9 mouse cellular contexts compared by ENCODE assay signal in genomic region chr5:73993538-73993937, GRCm38 (mm10).
DNase-seq lines count a peak whose midpoint lies in the region; ATAC-seq and TF ChIP-seq lines count a peak whose summit lies in the region.
"Had no signal": no experiment of that assay in that cellular context is flagged by ENCODE, and none has a peak within 500 bp of the region (broad histone marks: within the 10 kb centered on the region; RNA-seq: fewer than 3 reads in every experiment).

No protein-coding gene starts in this region.

- no peaks in the 10 kb centered on the region for H3K9me3 ChIP-seq in heart, embryonic 16.5 days (replicated peaks; ENCODE audit: control insufficient read depth, low read length)

- no peak overlapping the region for H3K4me2 ChIP-seq in heart, embryonic 16.5 days (ENCODE audit: low read depth, low read length)

- 78% methylated on average over 4 of the region's 4 CpGs for WGBS in heart, embryonic 16.5 days

- intact Hi-C loops in left cerebral cortex, adult 2 months (cut with DNase I), result loop anchor here (5.0 kb wide), 1 partner anchor 284 kb away; no protein-coding TSS in a partner anchor
- intact Hi-C loops in left cerebral cortex, postnatal 14 days (cut with DNase I), result loop anchor here (5.0 kb wide), 1 partner anchor 284 kb away; no protein-coding TSS in a partner anchor

- H3K36me3 ChIP-seq in heart, embryonic 16.5 days (ENCODE audit: control insufficient read depth, insufficient read depth), result no peaks in the 10 kb centered on the region

- no peak overlapping the region for H3K27ac ChIP-seq in left cerebral cortex, adult 2 months
- no peak overlapping the region for H3K27ac ChIP-seq in heart, embryonic 16.5 days (ENCODE audit: low read length)
- H3K27ac ChIP-seq: macrophage had no signal

- peak; percentile 50 to 83 for DNase-seq in adrenal gland, adult (ENCODE audit: inconsistent age in 2 of 2, low spot score in 1 of 2)
- DNase-seq in adrenal gland, adult 18-20 months (ENCODE audit: low spot score in 2 of 2), result no peak
- no peak for DNase-seq in left cerebral cortex, adult 2 months (ENCODE audit: extremely low spot score in 1 of 2, low spot score in 2 of 2)
- no peak for DNase-seq in left cerebral cortex, postnatal 14 days (ENCODE audit: low spot score in 2 of 2)
- no peak for DNase-seq in left cerebral cortex, adult 18-20 months (ENCODE audit: low spot score in 2 of 2)
- DNase-seq in MN1 (ENCODE audit: low spot score), result no peak

- H3K4me1 ChIP-seq in heart, embryonic 16.5 days (ENCODE audit: control insufficient read depth, insufficient read depth, low read length), result no peaks in the 10 kb centered on the region

- peak; percentile 60 for TF ChIP-seq CTCF in left cerebral cortex, adult 2 months (IDR thresholded peaks at IDR 0.05)

- ATAC-seq in heart, embryonic 16.5 days (replicated peaks; ENCODE audit: extremely low read depth, insufficient read depth, low FRiP score), result 0 out of 2 replicates have a peak, but pooled peaks have one; percentile 39
- ATAC-seq in megakaryocyte progenitor cell, adult 5-6 weeks (replicated peaks; ENCODE audit: poor library complexity), result peak; percentile 73

- no peaks in the 10 kb centered on the region for H3K27me3 ChIP-seq in heart, embryonic 16.5 days (ENCODE audit: control insufficient read depth, insufficient read depth, low read length)

- no peak overlapping the region for H3K4me3 ChIP-seq in left cerebral cortex, adult 2 months
- no peak overlapping the region for H3K4me3 ChIP-seq in heart, embryonic 16.5 days (ENCODE audit: low read length)

- H3K9ac ChIP-seq in heart, embryonic 16.5 days (ENCODE audit: low read length), result no peak overlapping the region

Comparison
In these comparisons a context has a peak if more than half of its experiments do, and no peak if none do; other contexts are left out.
1. DNase-seq: peak in adrenal gland, adult (2 of 2); none in adrenal gland, adult 18-20 months (0 of 2), left cerebral cortex, adult 2 months (0 of 2), left cerebral cortex, postnatal 14 days (0 of 2), left cerebral cortex, adult 18-20 months (0 of 2) and MN1 (single experiment).